Mouse (Mus musculus) adrenal gland, adult 18-20 months (tissue): ENCODE results near the gene Abtb1. TPM values are rescaled to one million over a fixed set of nuclear protein-coding genes. Genes with fewer than 3 reads are reported as not detected.
A peak's percentile ranks its signal among the peaks of the same experiment; 100 is the strongest.

Experiments
- DNase-seq, 2 experiments: peaks; one replicate each; pipeline ENCODE4 v3.0.0; 2021 to 2022; ENCODE audit warnings: low spot score in 2 of 2
- long read RNA-seq, 2 experiments: library from polyadenylated mRNA; stranded (forward); transcript quantifications; one replicate each; pipeline ENCODE4 v2.0.0; 2021
- total RNA-seq, 2 experiments: library from RNA; stranded (reverse); gene quantifications; 1 replicate in 1 of 2; 2 replicates in 1 of 2; pipeline ENCODE4 v1.2.3; 2021

Gene Abtb1
- 10 to 100 TPM; 17.1 to 25.0 TPM for total RNA-seq
- long read RNA-seq, experiment 1, transcript Abtb1-201 (12 exons, 1,845 nt): major isoform, 15 of 33 reads
- long read RNA-seq, experiment 1, partial matches to known transcripts: 2 of 33 reads
- long read RNA-seq, experiment 1, other reads (novel, unspliced or antisense): 16 of 33 reads
- long read RNA-seq, experiment 2, transcript Abtb1-201 (12 exons, 1,845 nt): major isoform, 56 of 80 reads
- long read RNA-seq, experiment 2, partial matches to known transcripts: 7 of 80 reads
- long read RNA-seq, experiment 2, other reads (novel, unspliced or antisense): 16 of 80 reads

DNA sequence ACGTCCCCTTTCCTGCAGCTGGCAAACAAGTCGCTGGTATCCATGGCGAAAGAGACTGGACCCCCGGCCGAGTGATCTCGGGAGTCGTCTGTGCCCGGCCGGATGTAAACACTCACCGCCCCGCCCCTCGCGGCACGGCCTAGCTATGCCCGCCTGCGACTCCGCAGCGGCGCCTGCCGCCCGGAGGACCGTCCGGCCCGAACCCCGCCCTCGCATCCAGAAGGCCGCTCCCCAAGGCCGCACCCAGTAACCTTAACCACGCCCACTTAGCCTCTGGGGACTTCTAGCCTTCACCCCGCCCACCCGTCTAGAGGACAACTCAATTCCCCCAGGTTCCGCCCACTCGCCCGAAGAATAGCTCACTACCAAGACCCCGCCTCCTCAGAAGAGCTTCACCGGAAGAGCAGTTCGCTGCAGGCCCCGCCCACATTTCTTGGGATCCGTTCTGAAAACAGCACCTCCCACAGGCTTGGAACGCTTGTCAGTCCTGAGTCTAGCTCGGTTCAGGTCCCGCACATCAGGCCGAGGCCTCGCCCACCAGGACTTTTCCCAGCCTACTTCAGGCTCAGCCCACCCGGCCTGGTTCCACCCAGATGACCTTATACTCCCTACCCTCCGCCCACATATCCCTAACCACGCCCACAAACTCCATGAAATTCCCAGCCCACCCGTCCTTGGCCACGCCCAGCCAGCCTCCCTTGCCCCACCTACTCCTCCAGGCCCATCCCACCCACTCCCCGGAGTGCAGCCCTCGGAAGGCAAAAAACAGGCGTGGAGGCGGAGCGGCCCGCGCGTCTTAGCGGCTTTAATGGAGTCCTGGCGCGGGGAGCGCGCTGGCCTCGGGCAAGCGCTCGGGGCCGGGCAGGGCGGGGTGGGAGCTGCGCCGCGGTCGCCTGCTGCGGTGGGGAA is at the start of gene Abtb1:
Abtb1 (minus strand) TSS at position 204 of the 909 bp plus-strand sequence.
- peak; percentile 97 to 99 for DNase-seq

DNA sequence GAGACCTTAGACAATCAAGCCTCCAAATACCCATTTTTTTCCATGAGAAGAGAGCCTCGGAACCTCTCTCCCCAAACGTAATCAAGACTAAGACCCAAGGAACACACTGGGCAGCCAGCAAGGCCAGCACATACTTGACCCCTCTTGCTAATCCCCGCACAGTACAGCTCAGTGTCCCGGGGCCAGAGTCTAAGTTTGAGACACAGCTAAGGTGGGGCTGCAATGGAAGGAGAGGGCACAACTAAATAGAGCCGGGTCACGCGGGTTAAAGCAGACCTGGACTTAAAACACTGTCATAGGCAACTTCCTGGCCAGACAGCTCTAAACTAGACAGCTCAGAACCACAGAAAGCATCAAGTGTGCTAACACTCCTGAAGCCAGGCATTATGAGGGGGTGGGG is 49.0 kb upstream of the Abtb1 start:
- no peak for DNase-seq

DNA sequence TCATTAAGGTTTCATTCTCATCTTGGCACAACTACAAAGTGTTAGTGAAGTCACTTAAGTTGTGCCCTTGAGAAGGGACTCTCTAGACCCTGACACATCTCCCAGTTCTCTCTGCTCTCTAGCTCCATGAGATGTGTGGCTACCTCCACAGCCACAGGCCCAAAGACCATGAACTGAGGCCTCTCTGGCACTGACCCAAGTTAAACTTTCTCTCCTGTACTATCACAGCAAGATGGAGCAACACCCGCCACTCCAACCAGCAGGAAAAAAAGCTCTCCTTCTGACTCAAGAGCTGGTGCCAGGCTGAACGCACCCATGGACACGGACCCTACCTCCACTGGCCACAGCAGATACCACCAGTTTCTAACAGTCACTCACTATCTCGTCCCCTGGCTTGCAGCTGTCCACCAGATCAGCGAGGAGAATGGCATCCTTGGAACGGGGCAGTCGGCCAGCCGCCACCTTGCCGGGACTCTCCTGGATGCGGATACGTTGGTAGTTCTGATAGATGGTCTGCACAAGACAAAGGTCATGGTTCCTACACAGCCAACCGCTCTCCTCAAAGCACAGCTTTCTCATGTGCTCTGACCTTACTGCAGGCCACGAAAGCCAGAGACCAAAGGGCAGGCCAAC is 47.7 kb upstream of the Abtb1 start:
- no peak for DNase-seq

DNA sequence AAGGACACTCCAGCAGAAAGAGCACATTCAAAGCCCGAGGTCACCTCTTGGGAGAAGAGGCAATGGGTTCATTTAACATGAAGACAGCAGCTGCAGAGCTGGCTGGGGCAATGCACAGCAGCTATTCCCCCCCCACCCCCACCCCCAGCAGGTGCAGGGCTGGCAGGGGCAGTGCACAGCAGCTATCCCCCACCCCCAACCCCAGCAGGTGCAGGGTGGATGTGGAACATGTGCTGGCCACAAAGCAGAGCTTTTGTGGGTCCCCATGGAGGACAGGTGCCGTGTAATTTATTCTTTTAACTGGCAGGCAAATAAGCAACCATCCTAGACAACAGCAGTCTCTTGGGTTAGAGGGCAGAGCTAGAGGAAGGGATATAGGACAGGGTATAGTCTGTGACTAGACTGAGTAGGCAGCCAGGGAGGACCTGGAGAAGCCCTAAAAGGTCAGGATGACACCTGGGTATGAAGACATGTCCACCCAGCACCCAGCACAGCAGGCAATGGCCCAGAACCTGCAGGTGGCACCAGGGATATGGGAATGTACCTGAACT is 44.7 kb upstream of the Abtb1 start:
- no peak for DNase-seq

DNA sequence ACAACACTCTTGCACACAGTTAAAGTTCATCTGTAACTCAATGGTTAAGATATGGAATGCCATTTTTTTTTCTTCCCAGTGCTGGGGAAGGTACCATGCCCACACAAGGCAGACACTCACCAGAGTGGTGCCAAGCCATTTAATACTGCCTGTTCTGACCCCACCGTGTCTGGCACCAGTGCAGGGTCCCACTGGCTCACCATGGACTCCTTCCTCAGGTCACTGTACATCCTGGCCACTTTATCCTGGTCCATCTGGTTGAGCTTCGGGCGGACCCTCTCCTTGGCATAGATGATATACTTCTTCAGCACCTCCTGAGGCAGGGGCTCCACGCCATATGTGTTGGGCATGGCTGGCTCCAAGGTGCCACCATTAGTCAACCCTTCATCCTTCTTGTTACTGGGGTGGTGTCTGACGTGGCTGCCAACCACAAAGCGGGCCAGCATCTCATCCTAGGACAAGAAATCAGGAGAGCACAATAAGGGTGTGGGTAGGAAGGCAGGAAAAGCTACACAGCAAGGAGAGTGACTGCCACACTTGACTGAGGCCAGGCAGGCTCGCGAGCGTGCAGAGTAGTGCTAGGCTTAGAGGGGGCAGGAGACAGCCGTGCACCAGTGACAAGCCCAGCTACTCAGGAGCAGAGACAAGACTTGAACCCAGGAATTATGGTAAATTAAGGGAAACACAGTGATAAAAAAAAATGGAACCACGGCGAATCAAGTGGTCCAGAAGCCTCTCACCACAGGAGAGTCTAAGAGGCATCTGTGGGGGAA is 44.0 kb upstream of the Abtb1 start:
- DNase-seq: no peak

DNA sequence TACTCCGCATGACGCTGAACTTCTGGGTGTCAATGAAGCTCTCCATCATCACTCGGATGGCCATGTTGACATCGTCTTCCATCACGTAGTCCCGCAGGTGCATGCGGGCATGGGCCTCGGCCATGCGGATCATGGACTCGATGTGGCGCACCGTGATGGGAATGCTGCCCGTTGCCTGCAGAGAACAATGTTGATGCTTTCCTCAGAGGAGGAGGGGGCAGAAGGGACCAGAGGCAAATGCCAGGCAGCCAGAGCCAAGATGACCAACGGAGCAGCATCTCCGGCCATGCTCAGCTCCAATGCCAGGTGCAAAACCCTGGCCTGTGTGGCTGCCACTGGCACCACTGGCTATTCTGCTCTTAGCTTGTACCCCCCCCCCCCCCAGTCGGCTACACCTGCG is 42.9 kb upstream of the Abtb1 start:
- DNase-seq: no peak

DNA sequence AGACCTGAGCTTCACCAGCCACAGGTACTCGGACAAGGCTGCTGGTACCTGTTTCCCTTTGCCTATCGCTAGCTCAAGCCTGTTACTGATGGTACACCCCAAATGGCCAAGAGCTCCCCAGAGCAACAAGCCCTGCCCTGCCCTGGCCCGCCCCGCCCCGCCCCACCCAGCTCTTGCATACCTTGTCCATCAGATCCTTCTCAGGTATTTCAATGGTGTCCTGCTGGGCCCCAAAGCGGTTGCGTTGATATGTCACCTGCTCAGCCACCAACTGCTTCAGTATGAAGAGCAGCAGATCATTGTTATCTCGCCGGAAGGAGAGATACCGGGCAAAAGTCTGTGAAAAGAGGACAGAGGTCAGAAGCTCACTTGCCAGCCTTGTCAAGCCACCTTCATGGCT is 42.4 kb upstream of the Abtb1 start:
- DNase-seq: no peak

- no peak for DNase-seq
Measured at GRCm38 (mm10) chr6:88881334-88881733, 39.5 kb upstream of the Abtb1 start.

DNA sequence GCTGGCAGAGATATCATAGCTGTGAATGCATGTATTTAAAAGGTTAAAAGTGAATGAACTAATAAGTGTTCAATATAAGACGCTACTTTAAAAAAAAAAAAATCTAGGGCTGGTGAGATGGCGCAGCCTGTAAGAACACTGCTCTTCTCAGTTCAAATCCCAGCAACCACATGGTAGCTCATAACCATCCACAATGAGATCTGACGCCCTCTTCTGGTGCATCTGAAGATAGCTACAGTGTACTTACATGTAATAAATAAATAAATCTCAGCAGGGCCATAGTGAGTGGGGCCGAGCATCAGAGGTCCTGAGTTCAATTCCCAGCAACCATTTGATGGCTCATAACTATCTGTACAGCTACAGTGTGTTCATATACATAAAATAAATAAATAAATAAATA is 37.7 kb upstream of the Abtb1 start:
- DNase-seq: no peak

DNA sequence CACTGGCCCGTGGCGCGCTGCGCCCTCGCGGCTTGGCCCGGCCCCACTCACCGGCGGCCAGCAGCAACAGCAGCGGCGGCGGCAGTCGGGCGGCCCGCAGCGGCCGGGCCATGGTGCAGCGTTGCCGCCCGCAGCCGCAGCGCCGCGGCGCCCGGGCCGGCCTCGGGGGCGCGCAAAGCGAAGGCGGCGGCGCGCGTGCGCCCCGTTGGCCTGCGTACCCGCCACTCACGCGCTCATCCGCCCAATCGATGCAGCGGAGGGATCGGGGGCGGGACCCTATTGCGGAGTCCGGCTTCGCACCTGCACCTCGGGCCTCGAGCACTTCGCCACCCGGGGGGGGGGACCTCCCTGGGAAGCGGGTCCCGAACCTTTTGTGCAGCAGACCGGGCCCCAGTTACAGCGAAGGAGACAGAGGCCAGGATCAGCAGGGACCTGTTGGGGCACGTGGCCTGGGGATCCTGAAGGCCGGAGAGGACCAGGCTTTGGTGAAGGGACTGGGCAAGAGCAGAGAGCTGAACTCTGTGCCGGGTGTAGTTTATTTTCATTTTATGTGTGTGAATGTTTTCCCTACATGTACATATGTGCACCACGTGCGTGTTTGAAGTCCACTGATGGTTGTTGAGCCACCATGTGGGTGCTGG is 33.2 kb upstream of the Abtb1 start, which contains the start of gene Podxl2:
Podxl2 (minus strand) TSS at position 177 of the 641 bp plus-strand sequence.
- DNase-seq: peak; percentile 71 to 75

DNA sequence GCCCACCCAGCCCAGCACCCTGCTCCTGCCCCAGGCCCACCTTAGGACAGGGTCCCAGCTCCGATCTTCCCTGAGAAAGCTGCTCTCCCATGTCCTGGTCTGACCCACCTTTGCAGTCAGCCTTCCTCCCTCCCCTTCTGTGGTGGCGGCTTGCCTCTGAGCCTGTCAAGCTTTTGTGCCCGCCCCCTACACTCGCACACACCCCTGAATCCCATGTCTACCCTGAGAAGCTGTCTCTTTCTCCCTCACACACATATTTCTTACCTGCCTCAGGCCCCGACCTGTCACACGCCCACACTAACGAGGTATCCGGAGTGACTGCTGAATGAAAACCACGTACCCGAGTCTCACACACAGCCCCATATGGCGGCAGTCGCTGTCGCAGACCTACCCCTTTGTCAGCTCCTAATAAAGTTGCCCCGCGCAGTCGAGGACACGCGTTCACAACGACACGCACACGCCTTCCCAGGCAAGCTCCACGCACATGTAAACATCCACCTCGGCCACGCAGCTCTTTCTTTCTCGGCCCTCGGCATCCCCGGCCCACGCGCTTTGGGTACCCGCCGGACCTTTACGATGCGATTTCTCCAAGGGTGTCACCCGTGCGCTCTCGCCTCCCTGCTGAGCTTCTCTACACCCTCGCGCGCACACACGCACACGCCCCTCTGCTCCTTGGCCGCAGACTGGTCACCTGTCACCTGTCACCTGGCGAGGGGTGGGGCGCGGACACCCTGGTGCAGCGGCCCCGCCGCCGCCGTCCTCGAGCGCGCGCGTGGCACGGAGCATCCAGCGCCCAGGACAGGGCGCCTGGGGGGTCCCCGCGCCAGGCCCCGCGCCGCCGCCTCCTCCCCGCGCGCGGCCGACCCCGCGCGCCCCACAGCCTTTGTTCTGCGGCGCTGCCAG is 32.4 kb upstream of the Abtb1 start:
- no peak for DNase-seq

DNA sequence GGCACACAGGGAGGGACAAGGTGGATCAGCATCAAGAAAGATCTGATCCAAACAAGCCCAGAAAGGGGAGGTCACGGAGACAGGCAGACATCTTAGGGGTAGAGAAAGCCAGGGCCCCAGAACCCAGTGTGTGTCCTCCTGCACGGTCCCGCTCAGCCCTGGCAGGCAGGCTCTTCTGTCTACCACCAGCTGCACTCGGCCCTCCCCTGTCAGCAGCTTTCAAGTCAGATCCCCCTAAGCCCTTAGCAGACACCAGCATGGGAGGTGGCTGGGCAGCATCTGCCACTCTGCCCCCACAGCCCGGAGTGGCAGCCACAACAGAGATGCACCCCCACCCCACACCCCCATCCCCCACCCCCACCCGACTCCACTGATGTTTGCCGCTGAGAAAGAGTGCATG is 31.0 kb upstream of the Abtb1 start:
- DNase-seq: no peak

DNA sequence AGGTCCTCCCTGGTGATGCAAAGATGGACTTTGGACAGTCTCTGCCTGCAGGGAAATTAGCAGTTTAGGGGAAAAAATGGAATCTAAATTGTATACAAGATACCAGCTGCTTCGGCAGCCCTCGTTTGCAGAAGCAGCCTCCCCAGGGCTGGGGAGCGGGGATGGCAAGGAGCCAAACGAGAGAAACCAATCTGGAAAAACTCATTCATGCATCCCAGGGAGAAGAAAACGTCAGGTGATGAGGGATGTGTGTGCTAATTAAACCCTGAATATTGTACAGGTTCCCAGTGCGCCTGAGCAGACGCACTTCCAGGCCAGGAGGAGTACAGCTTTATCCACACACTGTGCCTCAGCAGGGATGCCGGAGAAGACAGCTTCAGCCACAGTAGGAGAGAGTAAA is 29.8 kb upstream of the Abtb1 start:
- DNase-seq: no peak

GRCm38 (mm10) chr6:88870594-88870993 is 28.8 kb upstream of the Abtb1 start:
- DNase-seq: no peak

GRCm38 (mm10) chr6:88869459-88869858 is 27.7 kb upstream of the Abtb1 start:
- DNase-seq: peak in 1 of 2 experiments; percentile 41

DNA sequence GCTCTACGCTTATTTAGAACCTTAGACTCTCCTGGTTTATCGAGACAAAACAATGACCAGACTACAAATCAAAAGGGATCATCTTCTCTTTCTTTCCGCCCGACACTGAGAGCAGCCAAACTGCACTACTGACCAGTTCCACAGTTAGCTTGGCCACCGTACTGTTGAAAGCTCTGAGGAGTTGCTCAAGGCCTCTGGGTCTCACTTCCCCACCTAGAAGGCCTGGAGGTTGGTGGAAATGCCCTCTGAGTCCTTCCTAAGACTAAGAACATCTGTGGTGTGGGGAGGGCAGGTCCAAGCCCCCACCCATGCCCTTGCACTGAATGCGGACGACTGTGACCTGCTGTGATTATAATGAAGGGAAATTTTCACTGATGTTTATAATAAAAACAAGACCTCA is 23.9 kb upstream of the Abtb1 start:
- DNase-seq: no peak

DNA sequence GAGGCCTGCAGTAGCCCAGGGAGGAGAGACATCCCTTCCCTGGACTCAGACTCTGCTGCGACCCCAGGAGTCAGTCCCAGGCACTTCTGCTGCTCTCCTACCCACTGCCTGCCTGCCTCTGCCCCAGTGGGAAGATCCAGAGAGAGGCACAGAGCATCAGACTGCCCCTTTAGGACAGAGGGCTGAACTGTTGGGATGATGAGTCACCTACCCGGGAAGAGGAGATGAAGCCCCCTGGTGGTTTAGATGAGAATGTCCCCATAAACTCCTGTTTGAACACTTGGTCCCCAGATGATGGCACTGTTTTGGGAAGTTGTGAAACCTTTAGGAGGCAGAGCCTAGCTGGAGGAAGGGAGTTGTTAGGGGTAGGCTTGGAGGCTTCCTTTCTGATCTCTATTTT is 19.1 kb upstream of the Abtb1 start:
- DNase-seq: no peak

DNA sequence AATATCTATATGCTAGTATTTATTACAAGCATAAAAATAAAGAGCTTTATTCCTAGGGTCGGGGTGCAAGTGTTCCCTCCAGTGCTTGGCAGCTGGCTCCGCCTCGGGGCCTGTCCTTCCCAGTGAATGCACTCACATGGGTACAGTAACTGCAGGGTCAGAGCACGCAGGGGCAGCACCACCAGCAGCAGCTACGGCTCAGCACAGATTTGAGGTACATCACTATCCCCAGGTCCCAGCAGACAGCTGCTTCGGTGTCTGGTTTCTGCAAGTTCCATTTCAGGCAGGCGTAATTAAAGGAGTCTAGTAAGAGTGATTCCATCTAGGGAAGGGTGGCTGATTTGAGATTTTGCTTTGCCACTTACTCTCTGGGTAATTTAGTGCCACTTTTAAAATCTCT is 16.6 kb upstream of the Abtb1 start:
- DNase-seq: no peak

GRCm38 (mm10) chr6:88857830-88858229 is 16.0 kb upstream of the Abtb1 start:
- DNase-seq: no peak
